In genomic region chr1:171247453-171247841, GRCm38 (mm10) we compare ENCODE assay signal across 8 mouse cellular contexts. TPM values are rescaled to one million over a fixed set of nuclear protein-coding genes. Genes with fewer than 3 reads are reported as not detected.
A peak's percentile ranks its signal among the peaks of the same experiment; 100 is the strongest.
DNase-seq lines count a peak whose midpoint lies in the region; ATAC-seq and TF ChIP-seq lines count a peak whose summit lies in the region.

No protein-coding gene starts in this region.

- peak overlapping the region; percentile 96 for H3K27ac ChIP-seq in lung, embryonic 15.5 days
- peak overlapping the region; percentile 88 for H3K27ac ChIP-seq in embryonic fibroblast, embryonic 13.5 days (ENCODE audit: insufficient read depth, low read length)
- H3K27ac ChIP-seq in limb, embryonic 10.5 days, result peak overlapping the region; percentile 89
- peak overlapping the region; percentile 24 for H3K27ac ChIP-seq in neural tube, embryonic 14.5 days (ENCODE audit: low read depth, low read length)

- 7% methylated on average over 13 of the region's 13 CpGs for WGBS in lung, embryonic 15.5 days
- 13% methylated on average over 13 of the region's 13 CpGs for WGBS in limb, embryonic 10.5 days
- 14% methylated on average over 13 of the region's 13 CpGs for WGBS in neural tube, embryonic 14.5 days

- H3K4me3 ChIP-seq in lung, embryonic 15.5 days, result peak overlapping the region; percentile 84
- H3K4me3 ChIP-seq in embryonic fibroblast, embryonic 13.5 days (ENCODE audit: insufficient read depth, low read length), result peak overlapping the region; percentile 20
- H3K4me3 ChIP-seq in limb, embryonic 10.5 days, result peak overlapping the region; percentile 64
- H3K4me3 ChIP-seq in neural tube, embryonic 14.5 days (ENCODE audit: low read depth, low read length), result peak overlapping the region; percentile 53

- H3K9ac ChIP-seq in lung, embryonic 15.5 days, result peak overlapping the region; percentile 48
- no peak overlapping the region for H3K9ac ChIP-seq in neural tube, embryonic 14.5 days (replicated peaks; ENCODE audit: low read depth, low read length)

- ATAC-seq in lung, embryonic 15.5 days (ENCODE audit: borderline replicate concordance, extremely low read depth, low FRiP score, low TSS enrichment), result 0 out of 2 replicates have a peak, but pooled peaks have one; percentile 6
- ATAC-seq in neural tube, embryonic 14.5 days (ENCODE audit: low read depth), result peak; percentile 7

- no peaks in the 10 kb centered on the region for H3K9me3 ChIP-seq in lung, embryonic 15.5 days
- H3K9me3 ChIP-seq in limb, embryonic 10.5 days (replicated peaks), result no peaks in the 10 kb centered on the region
- H3K9me3 ChIP-seq in neural tube, embryonic 14.5 days (ENCODE audit: control insufficient read depth, low read length), result no peaks in the 10 kb centered on the region

- H3K4me2 ChIP-seq in lung, embryonic 15.5 days, result peak overlapping the region; percentile 71
- peak overlapping the region; percentile 52 for H3K4me2 ChIP-seq in neural tube, embryonic 14.5 days (ENCODE audit: low read depth, low read length)

- H3K27me3 ChIP-seq in lung, embryonic 15.5 days, result 0 out of 2 replicates have a peak, but pooled peaks cover 4% of the 10 kb centered on the region
- no peaks in the 10 kb centered on the region for H3K27me3 ChIP-seq in limb, embryonic 10.5 days (ENCODE audit: low read depth, poor library complexity, severe bottlenecking)
- no peaks in the 10 kb centered on the region for H3K27me3 ChIP-seq in neural tube, embryonic 14.5 days (ENCODE audit: control insufficient read depth, insufficient read depth, low read length)

- DNase-seq in lung, postnatal 4 days, result no peak
- DNase-seq in limb, embryonic 10.5 days (ENCODE audit: low spot score), result no peak
- no peak for DNase-seq in urinary bladder, adult 2 months (ENCODE audit: low spot score)
- DNase-seq in embryo, embryonic 11 days, result no peak
- no peak for DNase-seq in left cerebral cortex, adult 18-20 months (ENCODE audit: low spot score in 2 of 2)

- no peak for TF ChIP-seq POLR2A in embryonic fibroblast, embryonic 13.5 days (IDR thresholded peaks at IDR 0.05; ENCODE audit: low read depth, low read length)

- peaks cover 24% of the 10 kb centered on the region; the same call in 1 of the 2 replicates for H3K36me3 ChIP-seq in lung, embryonic 15.5 days
- peaks cover 31% of the 10 kb centered on the region for H3K36me3 ChIP-seq in limb, embryonic 10.5 days
- peaks cover 12% of the 10 kb centered on the region; the same call in 1 of the 2 replicates for H3K36me3 ChIP-seq in neural tube, embryonic 14.5 days (ENCODE audit: control insufficient read depth, insufficient read depth, low read length)

- peaks cover 61% of the 10 kb centered on the region for H3K4me1 ChIP-seq in lung, embryonic 15.5 days
- peaks cover 3% of the 10 kb centered on the region for H3K4me1 ChIP-seq in embryonic fibroblast, embryonic 13.5 days (ENCODE audit: control insufficient read depth, insufficient read depth, low read length)
- peaks cover 63% of the 10 kb centered on the region for H3K4me1 ChIP-seq in limb, embryonic 10.5 days
- peaks cover 26% of the 10 kb centered on the region for H3K4me1 ChIP-seq in neural tube, embryonic 14.5 days (ENCODE audit: control insufficient read depth, insufficient read depth, low read length)

- no peak for TF ChIP-seq CTCF in embryonic fibroblast, embryonic 13.5 days (IDR thresholded peaks at IDR 0.05; ENCODE audit: borderline replicate concordance, insufficient read depth, low read length)

RNA-seq across cellular contexts. Expression of gene Adamts4, which starts 2.8 kb away (rescaled TPM):
- 7.4 and 9.6 TPM in 2 replicates for polyA plus RNA-seq in lung, embryonic 15.5 days (2015; fragmentation: Nextera tagmentation; extraction: Ambion mirVana)
- 24.3 and 25.8 TPM in 2 replicates for polyA plus RNA-seq in embryonic fibroblast, embryonic 13.5 days (2011; ENCODE audit: insufficient read length, low read depth, missing spikeins)
- polyA plus RNA-seq in limb, embryonic 10.5 days (2016; fragmentation: Nextera tagmentation; extraction: Ambion mirVana), result 7.3 and 10.5 TPM in 2 replicates
- 1.3 and 2.6 TPM in 2 replicates for polyA plus RNA-seq in neural tube, embryonic 14.5 days (2014; fragmentation: Nextera tagmentation; extraction: Ambion mirVana)
- polyA plus RNA-seq in urinary bladder, adult 2 months (2012; rRNA removed), result 0.43 and 0.46 TPM in 2 replicates
- 1 to 10 TPM; 5.9 to 8.9 TPM for total RNA-seq in left cerebral cortex, adult 18-20 months (2021)

RNA-seq across cellular contexts. Expression of gene Ndufs2, which starts 3.7 kb away (rescaled TPM):
- polyA plus RNA-seq in lung, embryonic 15.5 days (2015; fragmentation: Nextera tagmentation; extraction: Ambion mirVana), result 241 and 266 TPM in 2 replicates
- polyA plus RNA-seq in embryonic fibroblast, embryonic 13.5 days (2011; ENCODE audit: insufficient read length, low read depth, missing spikeins), result 226 and 234 TPM in 2 replicates
- polyA plus RNA-seq in limb, embryonic 10.5 days (2016; fragmentation: Nextera tagmentation; extraction: Ambion mirVana), result 308 and 312 TPM in 2 replicates
- 234 and 253 TPM in 2 replicates for polyA plus RNA-seq in neural tube, embryonic 14.5 days (2014; fragmentation: Nextera tagmentation; extraction: Ambion mirVana)
- polyA plus RNA-seq in urinary bladder, adult 2 months (2012; rRNA removed), result 110 and 141 TPM in 2 replicates
- total RNA-seq in left cerebral cortex, adult 18-20 months (2021), result 100 to 1,000 TPM; 280 to 286 TPM

RNA-seq across cellular contexts. Expression of gene Fcer1g, which starts 13.3 kb away (rescaled TPM):
- 46.3 and 46.7 TPM in 2 replicates for polyA plus RNA-seq in lung, embryonic 15.5 days (2015; fragmentation: Nextera tagmentation; extraction: Ambion mirVana)
- polyA plus RNA-seq in embryonic fibroblast, embryonic 13.5 days (2011; ENCODE audit: insufficient read length, low read depth, missing spikeins), result 1.6 and 7.1 TPM in 2 replicates
- polyA plus RNA-seq in limb, embryonic 10.5 days (2016; fragmentation: Nextera tagmentation; extraction: Ambion mirVana), result 6.4 and 10.7 TPM in 2 replicates
- 10.2 and 33.2 TPM in 2 replicates for polyA plus RNA-seq in neural tube, embryonic 14.5 days (2014; fragmentation: Nextera tagmentation; extraction: Ambion mirVana)
- polyA plus RNA-seq in urinary bladder, adult 2 months (2012; rRNA removed), result 64.8 and 72.7 TPM in 2 replicates
- total RNA-seq in left cerebral cortex, adult 18-20 months (2021), result 10 to 100 TPM; 13.7 to 14.7 TPM

RNA-seq across cellular contexts. Expression of gene Apoa2, which starts 22.6 kb away (rescaled TPM):
- polyA plus RNA-seq in lung, embryonic 15.5 days (2015; fragmentation: Nextera tagmentation; extraction: Ambion mirVana), result 9.5 and 38.1 TPM in 2 replicates
- polyA plus RNA-seq in embryonic fibroblast, embryonic 13.5 days (2011; ENCODE audit: insufficient read length, low read depth, missing spikeins), result 1.2 and 1.3 TPM in 2 replicates
- polyA plus RNA-seq in limb, embryonic 10.5 days (2016; fragmentation: Nextera tagmentation; extraction: Ambion mirVana), result 1.9 and 2.6 TPM in 2 replicates
- 7.9 and 8.2 TPM in 2 replicates for polyA plus RNA-seq in neural tube, embryonic 14.5 days (2014; fragmentation: Nextera tagmentation; extraction: Ambion mirVana)
- 1.0 and 1.8 TPM in 2 replicates for polyA plus RNA-seq in urinary bladder, adult 2 months (2012; rRNA removed)
- total RNA-seq in left cerebral cortex, adult 18-20 months (2021), result 1 to 10 TPM; 1.8 to 3.1 TPM

RNA-seq across cellular contexts. Expression of gene B4galt3, which starts 22.7 kb away (rescaled TPM):
- polyA plus RNA-seq in lung, embryonic 15.5 days (2015; fragmentation: Nextera tagmentation; extraction: Ambion mirVana), result 81.2 and 87.2 TPM in 2 replicates
- polyA plus RNA-seq in embryonic fibroblast, embryonic 13.5 days (2011; ENCODE audit: insufficient read length, low read depth, missing spikeins), result 53.2 and 55.1 TPM in 2 replicates
- 69.0 and 75.1 TPM in 2 replicates for polyA plus RNA-seq in limb, embryonic 10.5 days (2016; fragmentation: Nextera tagmentation; extraction: Ambion mirVana)
- 96.5 and 98.1 TPM in 2 replicates for polyA plus RNA-seq in neural tube, embryonic 14.5 days (2014; fragmentation: Nextera tagmentation; extraction: Ambion mirVana)
- polyA plus RNA-seq in urinary bladder, adult 2 months (2012; rRNA removed), result 71.4 and 74.6 TPM in 2 replicates
- 10 to 100 TPM; 64.3 to 71.8 TPM for total RNA-seq in left cerebral cortex, adult 18-20 months (2021)

Comparison
In these comparisons a context has a peak if more than half of its experiments do, and no peak if none do; other contexts are left out.
1. H3K27ac ChIP-seq: peak in every context shown above with its lines; median percentile 96 in lung, embryonic 15.5 days; 89 in limb, embryonic 10.5 days; 88 in embryonic fibroblast, embryonic 13.5 days; 24 in neural tube, embryonic 14.5 days.
2. H3K4me3 ChIP-seq: peak in every context shown above with its lines; median percentile 84 in lung, embryonic 15.5 days; 64 in limb, embryonic 10.5 days; 53 in neural tube, embryonic 14.5 days; 20 in embryonic fibroblast, embryonic 13.5 days.